Mouse (Mus musculus): Measurements from ENCODE around the gene Fam13a. TPM values are rescaled to one million over a fixed set of nuclear protein-coding genes. Genes with fewer than 3 reads are reported as not detected.
A peak's percentile ranks its signal among the peaks of the same experiment; 100 is the strongest.

The Fam13a gene
- polyA plus RNA-seq, 1 experiment, result 0.25 TPM

DNA sequence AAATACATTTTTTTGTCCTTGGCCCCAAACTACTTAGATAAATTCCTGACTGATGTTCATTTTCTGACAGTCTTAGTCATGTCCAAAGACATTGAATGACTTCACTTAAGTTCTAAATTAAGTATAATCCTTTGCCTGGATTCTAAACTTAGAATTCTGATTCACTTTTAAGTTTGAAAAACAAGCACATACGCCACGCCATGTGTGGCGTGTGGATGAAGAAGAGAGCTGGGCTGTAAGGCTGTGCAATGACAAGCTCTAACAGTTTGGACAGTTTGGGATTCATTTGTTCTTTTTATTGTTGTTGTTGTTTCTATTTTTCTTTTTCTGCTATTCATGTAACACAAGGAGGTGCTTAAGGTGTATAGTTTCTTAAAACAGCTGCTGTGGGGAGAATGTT lies 13.6 kb downstream of the Fam13a start:
- H3K27ac ChIP-seq (ENCODE audit: insufficient read depth, low read depth, low read length), result peak overlapping the region; percentile 61
- no peak for TF ChIP-seq CTCF (IDR thresholded peaks at IDR 0.05; ENCODE audit: low read depth, low read length)
- no peak overlapping the region for H3K4me3 ChIP-seq (ENCODE audit: insufficient read depth, low read length)

DNA sequence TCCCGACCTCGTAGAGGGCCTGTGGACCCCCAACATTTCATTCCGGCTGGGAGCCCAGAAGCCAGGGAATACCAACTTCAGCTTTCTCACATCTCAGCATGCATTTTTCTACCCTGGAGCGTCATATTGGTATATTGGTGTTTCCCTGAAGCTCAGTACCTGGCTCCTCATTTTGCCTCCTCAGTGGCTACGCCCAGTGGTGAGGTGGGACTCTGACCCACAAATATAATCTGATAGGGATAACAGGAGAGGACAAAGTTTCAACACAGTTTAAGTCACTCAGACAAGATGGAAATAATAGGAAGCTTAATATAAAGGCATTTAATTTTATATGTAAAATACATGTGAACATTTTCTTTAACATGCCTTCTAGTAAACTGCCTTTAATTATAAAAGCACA lies 19.7 kb downstream of the Fam13a start:
- H3K4me1 ChIP-seq (ENCODE audit: control insufficient read depth, insufficient read depth, low read length), result peaks cover 12% of the 10 kb centered on the region
- H3K4me3 ChIP-seq (ENCODE audit: insufficient read depth, low read length), result no peak overlapping the region
- TF ChIP-seq CTCF (IDR thresholded peaks at IDR 0.05; ENCODE audit: low read depth, low read length) (no peak), POLR2A (IDR thresholded peaks at IDR 0.05; ENCODE audit: borderline replicate concordance, low read depth, low read length) (no peak)
- no peak overlapping the region for H3K27ac ChIP-seq (ENCODE audit: insufficient read depth, low read depth, low read length)

More for the DNA sequence above, 13.6 kb downstream of the Fam13a start:
- peaks cover 26% of the 10 kb centered on the region for H3K4me1 ChIP-seq (ENCODE audit: control insufficient read depth, insufficient read depth, low read length)

DNA sequence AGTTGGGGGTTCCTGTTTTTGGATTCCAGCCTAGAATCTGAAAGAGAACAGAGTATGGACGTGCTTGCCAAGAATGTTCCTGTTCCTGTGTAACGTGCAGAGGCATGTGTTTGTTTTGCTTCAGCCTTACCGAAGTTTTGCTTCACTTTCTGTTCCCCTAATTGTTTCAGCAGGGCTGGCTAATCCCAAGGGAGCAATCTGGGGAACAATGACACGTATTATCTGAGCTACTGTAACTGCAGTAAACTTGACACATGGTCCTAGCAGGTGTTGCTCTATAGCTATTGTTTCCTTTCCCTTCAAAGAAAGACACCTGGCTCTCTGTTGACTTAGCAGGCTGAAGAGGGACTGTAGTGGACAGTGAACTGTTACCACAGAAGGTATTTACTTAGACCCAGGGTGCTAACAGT lies 25.3 kb downstream of the Fam13a start:
- Histone ChIP-seq H3K27ac (ENCODE audit: insufficient read depth, low read depth, low read length) (peak overlapping the region; percentile 33), H3K4me3 (ENCODE audit: insufficient read depth, low read length) (no peak overlapping the region), H3K4me1 (ENCODE audit: control insufficient read depth, insufficient read depth, low read length) (peaks cover 17% of the 10 kb centered on the region)
- TF ChIP-seq CTCF (IDR thresholded peaks at IDR 0.05; ENCODE audit: low read depth, low read length), result no peak
- no peak for TF ChIP-seq POLR2A (IDR thresholded peaks at IDR 0.05; ENCODE audit: borderline replicate concordance, low read depth, low read length)

DNA sequence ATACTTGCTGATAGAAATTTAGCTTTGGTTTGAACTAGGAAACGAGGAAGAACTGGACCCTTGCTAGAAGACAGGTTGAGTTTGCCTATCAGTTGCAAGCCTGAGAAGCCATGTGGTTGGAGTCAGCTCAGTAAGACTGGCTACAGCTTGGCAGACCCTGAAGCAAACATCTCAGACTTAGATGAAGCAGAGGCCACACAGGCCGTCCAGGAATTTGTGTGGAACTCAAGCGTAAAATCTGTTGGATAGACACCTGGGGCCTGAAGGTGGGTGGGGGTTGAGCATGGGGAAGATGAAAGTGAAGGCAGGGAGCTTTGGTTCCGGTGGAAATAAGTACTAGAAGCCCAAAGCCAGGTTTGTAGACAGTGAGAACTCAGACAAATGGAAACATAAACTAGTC lies 25.8 kb downstream of the Fam13a start:
- Histone ChIP-seq H3K27ac (ENCODE audit: insufficient read depth, low read depth, low read length) (peak overlapping the region; percentile 33), H3K4me1 (ENCODE audit: control insufficient read depth, insufficient read depth, low read length) (peaks cover 17% of the 10 kb centered on the region), H3K4me3 (ENCODE audit: insufficient read depth, low read length) (no peak overlapping the region)
- TF ChIP-seq CTCF (IDR thresholded peaks at IDR 0.05; ENCODE audit: low read depth, low read length), result no peak
- TF ChIP-seq POLR2A (IDR thresholded peaks at IDR 0.05; ENCODE audit: borderline replicate concordance, low read depth, low read length), result no peak

DNA sequence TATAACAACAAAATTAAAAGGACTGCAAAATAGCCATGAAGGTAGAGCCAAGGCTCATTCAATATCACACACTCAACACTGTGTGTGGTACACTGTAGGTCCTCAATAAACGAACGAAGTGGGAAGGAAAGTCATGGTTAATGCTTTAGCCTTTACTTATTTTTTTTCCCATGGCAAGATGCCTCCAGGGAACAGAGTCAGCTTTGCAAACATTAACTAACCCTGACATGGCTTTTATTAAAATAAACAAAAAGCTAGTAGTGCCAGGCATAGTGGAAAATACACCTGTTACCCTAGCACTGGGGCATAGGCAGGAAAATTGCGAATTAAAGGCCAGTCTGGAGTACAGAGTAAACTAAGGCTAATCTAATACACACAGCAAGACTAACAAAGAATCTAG lies 35.2 kb downstream of the Fam13a start:
- H3K4me1 ChIP-seq (ENCODE audit: control insufficient read depth, insufficient read depth, low read length), result peaks cover 9% of the 10 kb centered on the region
- TF ChIP-seq POLR2A (IDR thresholded peaks at IDR 0.05; ENCODE audit: borderline replicate concordance, low read depth, low read length), result no peak
- no peak for TF ChIP-seq CTCF (IDR thresholded peaks at IDR 0.05; ENCODE audit: low read depth, low read length)
- H3K4me3 ChIP-seq (ENCODE audit: insufficient read depth, low read length), result no peak overlapping the region
- H3K27ac ChIP-seq (ENCODE audit: insufficient read depth, low read depth, low read length), result no peak overlapping the region

DNA sequence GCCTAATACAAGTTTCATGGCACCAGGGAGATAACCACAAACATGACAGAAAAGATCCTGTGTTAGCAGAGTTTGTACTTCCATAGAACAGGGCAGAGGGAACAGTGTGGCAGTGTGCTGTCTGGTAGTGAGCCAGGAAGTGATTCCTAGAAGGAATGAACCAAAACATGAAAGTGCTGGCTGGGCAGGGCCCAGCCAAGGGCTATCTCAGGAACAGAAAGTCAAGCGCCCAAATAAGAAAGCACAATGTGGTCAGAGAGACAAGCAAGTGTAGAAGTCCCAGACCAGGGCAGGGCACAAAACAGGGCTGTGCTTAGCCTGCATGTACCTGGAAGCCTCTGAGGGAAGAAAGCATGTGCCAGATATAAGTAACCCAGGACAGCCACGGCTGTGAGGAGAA lies 35.6 kb downstream of the Fam13a start:
- no peak overlapping the region for H3K27ac ChIP-seq (ENCODE audit: insufficient read depth, low read depth, low read length)
- TF ChIP-seq POLR2A (IDR thresholded peaks at IDR 0.05; ENCODE audit: borderline replicate concordance, low read depth, low read length), result no peak
- no peak for TF ChIP-seq CTCF (IDR thresholded peaks at IDR 0.05; ENCODE audit: low read depth, low read length)
- peaks cover 9% of the 10 kb centered on the region for H3K4me1 ChIP-seq (ENCODE audit: control insufficient read depth, insufficient read depth, low read length)
- H3K4me3 ChIP-seq (ENCODE audit: insufficient read depth, low read length), result no peak overlapping the region

DNA sequence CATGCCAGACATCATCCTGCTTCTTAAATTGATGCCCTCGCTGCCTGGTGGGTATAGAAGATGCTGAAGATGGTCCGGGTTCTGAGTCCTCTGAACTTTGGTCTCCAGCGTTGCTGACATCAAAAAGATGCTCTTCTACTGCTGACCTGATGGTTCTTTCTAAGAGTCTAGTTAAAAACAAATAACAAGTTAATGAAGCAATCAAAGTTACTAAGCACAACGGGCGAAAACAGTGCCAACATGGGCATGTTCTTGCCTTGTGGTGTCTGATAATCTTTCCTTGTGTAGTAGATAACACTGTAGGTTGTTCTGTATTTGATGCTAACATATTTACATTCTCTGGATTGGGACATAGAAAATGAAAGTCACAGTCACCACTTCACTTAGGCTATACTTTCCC lies 37.2 kb downstream of the Fam13a start:
- Histone ChIP-seq H3K4me1 (ENCODE audit: control insufficient read depth, insufficient read depth, low read length) (peaks cover 9% of the 10 kb centered on the region), H3K27ac (ENCODE audit: insufficient read depth, low read depth, low read length) (no peak overlapping the region), H3K4me3 (ENCODE audit: insufficient read depth, low read length) (no peak overlapping the region)
- no peak for TF ChIP-seq CTCF (IDR thresholded peaks at IDR 0.05; ENCODE audit: low read depth, low read length)
- no peak for TF ChIP-seq POLR2A (IDR thresholded peaks at IDR 0.05; ENCODE audit: borderline replicate concordance, low read depth, low read length)

DNA sequence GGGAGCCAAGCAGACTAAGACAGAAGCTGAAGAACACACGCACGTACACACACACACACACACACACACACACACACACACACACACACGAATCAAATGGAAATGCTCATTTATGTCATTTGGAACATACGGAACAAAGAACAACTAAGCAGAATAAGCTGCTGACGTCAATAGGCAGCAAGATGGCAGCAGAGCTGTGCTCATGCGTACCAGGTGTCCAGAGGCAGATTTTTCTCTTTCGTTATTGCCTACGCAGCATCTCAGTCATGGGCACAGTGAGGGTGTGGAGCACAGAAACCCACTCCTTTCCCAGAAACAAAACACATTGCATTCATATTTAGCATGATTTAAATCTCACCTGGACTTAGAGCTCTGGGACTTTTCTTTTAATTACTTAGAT lies 39.2 kb downstream of the Fam13a start:
- Histone ChIP-seq H3K4me1 (ENCODE audit: control insufficient read depth, insufficient read depth, low read length) (0 out of 2 replicates have a peak, but pooled peaks cover 4% of the 10 kb centered on the region), H3K4me3 (ENCODE audit: insufficient read depth, low read length) (no peak overlapping the region), H3K27ac (ENCODE audit: insufficient read depth, low read depth, low read length) (no peak overlapping the region)
- TF ChIP-seq POLR2A (IDR thresholded peaks at IDR 0.05; ENCODE audit: borderline replicate concordance, low read depth, low read length) (no peak), CTCF (IDR thresholded peaks at IDR 0.05; ENCODE audit: low read depth, low read length) (no peak)

DNA sequence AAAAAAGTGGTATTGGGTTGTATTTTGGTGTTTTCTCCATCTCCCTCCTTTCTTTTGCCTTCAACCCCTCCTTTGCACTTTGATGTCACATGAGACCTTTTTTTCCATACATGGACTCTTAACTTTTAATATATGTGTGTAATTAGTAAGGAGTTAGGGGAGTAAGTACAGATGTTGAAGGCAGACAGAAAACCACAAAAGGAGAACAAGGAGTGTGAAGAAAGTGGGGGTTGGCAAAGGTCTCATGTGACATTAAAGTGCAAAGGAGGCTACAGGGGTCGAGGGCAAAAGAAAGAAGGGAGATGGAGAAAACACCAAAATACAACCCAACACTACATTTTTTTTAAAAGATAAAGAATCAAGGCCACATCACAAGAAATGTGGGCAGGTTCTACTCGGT lies 49.1 kb downstream of the Fam13a start:
- no peak overlapping the region for H3K4me3 ChIP-seq (ENCODE audit: insufficient read depth, low read length)
- TF ChIP-seq CTCF (IDR thresholded peaks at IDR 0.05; ENCODE audit: low read depth, low read length) (no peak), POLR2A (IDR thresholded peaks at IDR 0.05; ENCODE audit: borderline replicate concordance, low read depth, low read length) (no peak)
- peaks cover 5% of the 10 kb centered on the region for H3K4me1 ChIP-seq (ENCODE audit: control insufficient read depth, insufficient read depth, low read length)
- no peak overlapping the region for H3K27ac ChIP-seq (ENCODE audit: insufficient read depth, low read depth, low read length)

DNA sequence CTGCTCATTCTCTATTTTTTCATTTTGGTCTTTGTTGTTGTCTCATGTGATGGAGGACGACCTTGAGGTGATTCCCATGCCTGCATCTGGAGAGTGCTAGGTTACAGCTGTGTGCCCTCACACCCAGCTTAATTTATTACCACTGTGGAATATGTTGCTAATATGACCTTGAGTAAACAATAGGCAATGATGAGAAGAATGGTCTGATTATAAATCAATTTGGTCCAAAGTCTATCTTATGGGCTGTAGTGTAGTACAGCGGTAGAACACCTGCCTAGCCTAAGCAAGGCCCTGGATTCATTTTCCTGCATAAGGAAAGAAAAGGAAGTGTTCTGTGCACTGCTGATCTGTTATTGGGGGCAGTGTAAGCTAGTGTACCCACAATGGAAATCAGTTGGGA lies 49.9 kb downstream of the Fam13a start:
- TF ChIP-seq CTCF (IDR thresholded peaks at IDR 0.05; ENCODE audit: low read depth, low read length) (no peak), POLR2A (IDR thresholded peaks at IDR 0.05; ENCODE audit: borderline replicate concordance, low read depth, low read length) (no peak)
- Histone ChIP-seq H3K4me1 (ENCODE audit: control insufficient read depth, insufficient read depth, low read length) (peaks cover 5% of the 10 kb centered on the region), H3K4me3 (ENCODE audit: insufficient read depth, low read length) (no peak overlapping the region), H3K27ac (ENCODE audit: insufficient read depth, low read depth, low read length) (no peak overlapping the region)

DNA sequence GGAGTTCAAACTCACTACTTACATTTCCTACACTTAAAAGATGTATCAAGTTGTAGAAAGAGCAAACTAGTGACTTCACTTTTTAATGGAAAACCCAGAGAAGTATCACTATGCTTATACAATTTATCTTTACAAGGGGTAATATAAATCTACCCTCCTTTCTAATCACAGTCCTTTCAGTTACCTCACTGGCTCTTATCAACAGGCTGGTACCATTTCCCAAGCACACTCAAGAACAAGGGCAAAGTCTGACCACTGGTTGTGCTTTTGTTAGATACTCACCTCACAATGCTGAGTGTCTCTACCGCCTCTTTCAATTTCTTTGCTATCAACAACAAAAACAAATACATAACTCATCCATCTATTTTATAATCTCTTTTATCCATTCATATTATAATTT lies 51.5 kb downstream of the Fam13a start:
- Histone ChIP-seq H3K27ac (ENCODE audit: insufficient read depth, low read depth, low read length) (no peak overlapping the region), H3K4me1 (ENCODE audit: control insufficient read depth, insufficient read depth, low read length) (peaks cover 5% of the 10 kb centered on the region), H3K4me3 (ENCODE audit: insufficient read depth, low read length) (no peak overlapping the region)
- no peak for TF ChIP-seq POLR2A (IDR thresholded peaks at IDR 0.05; ENCODE audit: borderline replicate concordance, low read depth, low read length)
- TF ChIP-seq CTCF (IDR thresholded peaks at IDR 0.05; ENCODE audit: low read depth, low read length), result no peak
